Mouse (Mus musculus): ENCODE data around the gene Jak1. TPM values are rescaled to one million over a fixed set of nuclear protein-coding genes. Genes with fewer than 3 reads are reported as not detected.

Gene Jak1
- polyA plus RNA-seq (2016; fragmentation: Nextera tagmentation; extraction: Ambion mirVana), result 47.7 and 53.9 TPM in 2 replicates

GRCm38 (mm10) chr4:101264741-101265513 is at the start of gene Jak1:
TSS of gene Jak1 (minus strand) at chr4:101265282.
- Histone ChIP-seq H3K27ac (peak within 1 kb of the TSS; percentile 89), H3K27me3 (ENCODE audit: low read depth, poor library complexity, severe bottlenecking) (no peaks in the 10 kb centered on the region), H3K36me3 (no peaks in the 10 kb centered on the region), H3K4me1 (peaks cover 5% of the 10 kb centered on the region; the same call in 1 of the 2 replicates), H3K9me3 (replicated peaks) (no peaks in the 10 kb centered on the region), H3K4me3 (peak within 1 kb of the TSS; percentile 85)
- peak; percentile 96 for DNase-seq (ENCODE audit: low spot score)
- under 1% methylated on average over 81 of the region's 84 CpGs for whole genome bisulfite sequencing

- Histone ChIP-seq H3K27me3 (ENCODE audit: low read depth, poor library complexity, severe bottlenecking) (peaks cover 28% of the 10 kb centered on the region), H3K4me3 (no peak overlapping the region), H3K27ac (no peak overlapping the region), H3K4me1 (no peaks in the 10 kb centered on the region), H3K36me3 (no peaks in the 10 kb centered on the region), H3K9me3 (replicated peaks) (no peaks in the 10 kb centered on the region)
- WGBS, result 86% methylated on average over 6 of the region's 6 CpGs
- DNase-seq (ENCODE audit: low spot score), result no peak
These were observed 47.0 kb upstream of the Jak1 start for GRCm38 (mm10) chr4:101312055-101312454.

GRCm38 (mm10) chr4:101308166-101308565 is 43.1 kb upstream of the Jak1 start:
- WGBS, result 94% methylated on average over 4 of the region's 4 CpGs
- DNase-seq (ENCODE audit: low spot score), result no peak
- H3K4me3 ChIP-seq, result no peak overlapping the region
- peaks cover 14% of the 10 kb centered on the region for H3K27me3 ChIP-seq (ENCODE audit: low read depth, poor library complexity, severe bottlenecking)
- H3K27ac ChIP-seq, result no peak overlapping the region
- no peaks in the 10 kb centered on the region for H3K9me3 ChIP-seq (replicated peaks)
- H3K4me1 ChIP-seq, result peaks cover 6% of the 10 kb centered on the region; the same call in 1 of the 2 replicates
- no peaks in the 10 kb centered on the region for H3K36me3 ChIP-seq

- WGBS, result 72% methylated on average over 4 of the region's 4 CpGs
- no peaks in the 10 kb centered on the region for H3K9me3 ChIP-seq (replicated peaks)
- DNase-seq (ENCODE audit: low spot score), result no peak
- H3K27ac ChIP-seq, result no peak overlapping the region
- peaks cover 6% of the 10 kb centered on the region; the same call in 1 of the 2 replicates for H3K4me1 ChIP-seq
- peaks cover 5% of the 10 kb centered on the region; the same call in 1 of the 2 replicates for H3K27me3 ChIP-seq (ENCODE audit: low read depth, poor library complexity, severe bottlenecking)
- no peak overlapping the region for H3K4me3 ChIP-seq
- H3K36me3 ChIP-seq, result no peaks in the 10 kb centered on the region
These were observed 42.2 kb upstream of the Jak1 start for GRCm38 (mm10) chr4:101307286-101307685.

- H3K36me3 ChIP-seq, result no peaks in the 10 kb centered on the region
- no peak overlapping the region for H3K4me3 ChIP-seq
- WGBS, result 38% methylated on average over 8 of the region's 8 CpGs
- no peaks in the 10 kb centered on the region for H3K9me3 ChIP-seq (replicated peaks)
- DNase-seq (ENCODE audit: low spot score), result no peak
- peaks cover 6% of the 10 kb centered on the region for H3K4me1 ChIP-seq
- no peak overlapping the region for H3K27ac ChIP-seq
- H3K27me3 ChIP-seq (ENCODE audit: low read depth, poor library complexity, severe bottlenecking), result no peaks in the 10 kb centered on the region
These were observed 41.2 kb upstream of the Jak1 start for GRCm38 (mm10) chr4:101306132-101306915.

- no peak for DNase-seq (ENCODE audit: low spot score)
- H3K4me1 ChIP-seq, result peaks cover 17% of the 10 kb centered on the region
- 87% methylated on average over 9 of the region's 9 CpGs for WGBS
- no peaks in the 10 kb centered on the region for H3K27me3 ChIP-seq (ENCODE audit: low read depth, poor library complexity, severe bottlenecking)
- no peaks in the 10 kb centered on the region for H3K9me3 ChIP-seq (replicated peaks)
- no peaks in the 10 kb centered on the region for H3K36me3 ChIP-seq
- H3K4me3 ChIP-seq, result no peak overlapping the region
- H3K27ac ChIP-seq, result no peak overlapping the region
These were observed 40.0 kb upstream of the Jak1 start for GRCm38 (mm10) chr4:101305126-101305525.

GRCm38 (mm10) chr4:101304114-101304513 is 39.0 kb upstream of the Jak1 start:
- Histone ChIP-seq H3K4me3 (no peak overlapping the region), H3K27ac (no peak overlapping the region), H3K27me3 (ENCODE audit: low read depth, poor library complexity, severe bottlenecking) (no peaks in the 10 kb centered on the region), H3K4me1 (peaks cover 20% of the 10 kb centered on the region), H3K9me3 (replicated peaks) (no peaks in the 10 kb centered on the region), H3K36me3 (no peaks in the 10 kb centered on the region)
- WGBS, result 91% methylated on average over 4 of the region's 4 CpGs
- no peak for DNase-seq (ENCODE audit: low spot score)

GRCm38 (mm10) chr4:101300392-101300910 is 35.4 kb upstream of the Jak1 start:
- 54% methylated on average over 4 of the region's 4 CpGs for WGBS
- Histone ChIP-seq H3K27me3 (ENCODE audit: low read depth, poor library complexity, severe bottlenecking) (no peaks in the 10 kb centered on the region), H3K4me3 (no peak overlapping the region), H3K9me3 (replicated peaks) (no peaks in the 10 kb centered on the region), H3K36me3 (no peaks in the 10 kb centered on the region), H3K27ac (no peak overlapping the region), H3K4me1 (peaks cover 19% of the 10 kb centered on the region)
- DNase-seq (ENCODE audit: low spot score), result no peak

- DNase-seq (ENCODE audit: low spot score), result no peak
- no peak overlapping the region for H3K4me3 ChIP-seq
- no peaks in the 10 kb centered on the region for H3K9me3 ChIP-seq (replicated peaks)
- no peak overlapping the region for H3K27ac ChIP-seq
- H3K36me3 ChIP-seq, result no peaks in the 10 kb centered on the region
- peaks cover 13% of the 10 kb centered on the region for H3K27me3 ChIP-seq (ENCODE audit: low read depth, poor library complexity, severe bottlenecking)
- WGBS, result 81% methylated on average over 12 of the region's 12 CpGs
- peaks cover 22% of the 10 kb centered on the region for H3K4me1 ChIP-seq
These were observed 33.4 kb upstream of the Jak1 start for GRCm38 (mm10) chr4:101298311-101298990.

GRCm38 (mm10) chr4:101296836-101297235 is 31.8 kb upstream of the Jak1 start:
- WGBS, result 82% methylated on average over 7 of the region's 7 CpGs
- Histone ChIP-seq H3K4me3 (no peak overlapping the region), H3K9me3 (replicated peaks) (no peaks in the 10 kb centered on the region), H3K36me3 (no peaks in the 10 kb centered on the region), H3K27ac (no peak overlapping the region), H3K4me1 (peaks cover 38% of the 10 kb centered on the region), H3K27me3 (ENCODE audit: low read depth, poor library complexity, severe bottlenecking) (peaks cover 28% of the 10 kb centered on the region)
- DNase-seq (ENCODE audit: low spot score), result no peak

- Histone ChIP-seq H3K27ac (no peak overlapping the region), H3K4me1 (peaks cover 39% of the 10 kb centered on the region), H3K9me3 (replicated peaks) (no peaks in the 10 kb centered on the region), H3K27me3 (ENCODE audit: low read depth, poor library complexity, severe bottlenecking) (peaks cover 35% of the 10 kb centered on the region), H3K36me3 (no peaks in the 10 kb centered on the region), H3K4me3 (no peak overlapping the region)
- DNase-seq (ENCODE audit: low spot score), result no peak
- WGBS, result 83% methylated on average over 3 of the region's 3 CpGs
These were observed 30.7 kb upstream of the Jak1 start for GRCm38 (mm10) chr4:101295788-101296187.

- no peaks in the 10 kb centered on the region for H3K9me3 ChIP-seq (replicated peaks)
- H3K4me1 ChIP-seq, result peaks cover 29% of the 10 kb centered on the region
- no peak overlapping the region for H3K27ac ChIP-seq
- H3K27me3 ChIP-seq (ENCODE audit: low read depth, poor library complexity, severe bottlenecking), result peaks cover 53% of the 10 kb centered on the region
- H3K4me3 ChIP-seq, result peak overlapping the region; percentile 54
- DNase-seq (ENCODE audit: low spot score), result no peak
- WGBS, result 41% methylated on average over 9 of the region's 9 CpGs
- no peaks in the 10 kb centered on the region for H3K36me3 ChIP-seq
These were observed 28.6 kb upstream of the Jak1 start for GRCm38 (mm10) chr4:101293661-101294060.
